Mouse (Mus musculus) ES-Bruce4 (cell line): ENCODE measurements around the gene Tmem212. TPM values are rescaled to one million over a fixed set of nuclear protein-coding genes. Genes with fewer than 3 reads are reported as not detected.

Source experiments
- H3K27ac ChIP-seq: 2 replicates; pipeline ENCODE4 v1.5.1; 2012; ENCODE audit warnings: low read length, inconsistent platforms; ENCODE audit not compliant: insufficient read depth
- H3K27me3 ChIP-seq: 2 replicates; pipeline ENCODE4 v1.6.1; 2012; ENCODE audit warnings: mild to moderate bottlenecking, low read length, inconsistent platforms; ENCODE audit not compliant: control insufficient read depth, poor library complexity, insufficient read depth, severe bottlenecking
- H3K36me3 ChIP-seq: 2 replicates; pipeline ENCODE4 v1.6.1; 2012; ENCODE audit warnings: inconsistent platforms, mild to moderate bottlenecking, low read length, moderate library complexity; ENCODE audit not compliant: control insufficient read depth, poor library complexity, insufficient read depth, severe bottlenecking
- H3K4me1 ChIP-seq: one replicate; pipeline ENCODE4 v1.8.1; 2011; ENCODE audit warnings: low read length; ENCODE audit not compliant: control insufficient read depth, insufficient read depth
- H3K4me3 ChIP-seq: 2 replicates; pipeline ENCODE4 v1.5.1; 2011; ENCODE audit warnings: low read depth, mild to moderate bottlenecking, low read length
- H3K9ac ChIP-seq: 2 replicates; pipeline ENCODE4 v1.6.1; 2012; ENCODE audit warnings: low read depth, mild to moderate bottlenecking, inconsistent platforms; ENCODE audit not compliant: poor library complexity, severe bottlenecking
- H3K9me3 ChIP-seq: replicated peaks from 2 replicates; pipeline ENCODE4 v1.6.1; 2012; ENCODE audit warnings: mild to moderate bottlenecking, low read length, inconsistent platforms; ENCODE audit not compliant: control insufficient read depth, poor library complexity, insufficient read depth, severe bottlenecking
- CTCF ChIP-seq: IDR thresholded peaks from one replicate; pipeline ENCODE4 v1.8.1; 2011; ENCODE audit warnings: low read depth, low read length
- EP300 ChIP-seq: IDR thresholded peaks from 2 replicates; pipeline ENCODE4 v1.6.1; 2011; ENCODE audit warnings: low read depth, low read length; ENCODE audit not compliant: insufficient read depth
- POLR2A ChIP-seq: IDR thresholded peaks from one replicate; pipeline ENCODE4 v1.8.1; 2011; ENCODE audit warnings: low read length; ENCODE audit not compliant: insufficient read depth
- polyA plus RNA-seq: library from polyadenylated mRNA; stranded (reverse); fragments of >200 nt; gene quantifications from 2 replicates; pipeline ENCODE4 v1.2.4, GENCODE M21; 2011; ENCODE audit warnings: low read depth; ENCODE audit not compliant: missing spikeins, insufficient read depth, insufficient read length

Gene Tmem212
- polyA plus RNA-seq, 1 experiment = not detected

GRCm38 (mm10) chr3:27871891-27872290 is 24.3 kb downstream of the Tmem212 start:
- H3K4me1 ChIP-seq = peaks cover 4% of the 10 kb centered on the region
- H3K27ac ChIP-seq = no peak overlapping the region
- no peaks in the 10 kb centered on the region for H3K27me3 ChIP-seq
- no peak overlapping the region for H3K9ac ChIP-seq
- H3K36me3 ChIP-seq = no peaks in the 10 kb centered on the region
- H3K4me3 ChIP-seq = no peak overlapping the region
- TF ChIP-seq EP300 (no peak), CTCF (no peak), POLR2A (no peak)
- no peaks in the 10 kb centered on the region for H3K9me3 ChIP-seq

DNA sequence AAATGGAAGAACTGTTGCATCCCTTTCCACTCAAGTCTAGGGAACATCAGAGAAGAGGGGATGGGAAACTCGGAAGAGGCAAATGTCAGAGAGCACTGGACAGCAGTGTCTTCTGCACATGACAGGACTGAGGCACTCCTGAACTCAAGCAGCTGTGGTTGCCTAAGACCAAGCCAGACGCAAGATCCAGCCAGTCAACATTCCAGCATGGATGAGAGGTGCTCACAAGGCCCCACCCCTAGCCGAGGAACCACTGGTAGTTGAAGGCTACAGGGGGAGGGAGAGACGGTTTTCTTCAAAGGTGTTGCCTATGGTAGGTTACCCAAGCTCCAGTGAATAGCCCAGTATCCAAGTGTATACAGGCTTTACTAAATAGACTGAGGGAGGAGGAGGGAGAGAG is 24.8 kb downstream of the Tmem212 start:
- Histone ChIP-seq H3K27ac (no peak overlapping the region), H3K9me3 (no peaks in the 10 kb centered on the region), H3K36me3 (no peaks in the 10 kb centered on the region), H3K9ac (no peak overlapping the region), H3K4me3 (no peak overlapping the region), H3K27me3 (no peaks in the 10 kb centered on the region), H3K4me1 (peaks cover 4% of the 10 kb centered on the region)
- TF ChIP-seq EP300 = no peak
- no peak for TF ChIP-seq CTCF

DNA sequence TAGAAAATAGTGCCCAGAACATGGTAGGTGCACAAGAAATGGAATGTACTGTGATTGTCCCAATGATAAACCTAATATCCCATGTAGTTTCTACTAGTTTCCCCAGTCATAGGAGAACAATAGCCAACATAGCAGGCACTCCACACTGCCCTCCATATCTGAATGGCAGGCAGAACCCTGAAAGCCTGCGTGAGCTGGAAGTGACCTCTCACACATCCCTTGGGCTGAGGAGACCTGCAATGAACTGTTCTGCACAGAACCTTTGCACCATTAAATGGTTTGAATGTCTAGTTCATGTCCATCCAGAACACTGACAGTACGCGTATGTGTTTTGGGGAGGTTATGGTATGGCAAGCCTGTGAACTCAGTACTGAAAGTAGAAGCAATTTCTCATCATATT is 27.5 kb downstream of the Tmem212 start:
- TF ChIP-seq POLR2A = no peak
- no peak for TF ChIP-seq CTCF
- no peak for TF ChIP-seq EP300

GRCm38 (mm10) chr3:27867731-27868130 is 28.4 kb downstream of the Tmem212 start:
- no peaks in the 10 kb centered on the region for H3K27me3 ChIP-seq
- no peaks in the 10 kb centered on the region for H3K9me3 ChIP-seq
- no peaks in the 10 kb centered on the region for H3K36me3 ChIP-seq
- H3K9ac ChIP-seq = no peak overlapping the region
- no peak overlapping the region for H3K27ac ChIP-seq
- no peak overlapping the region for H3K4me3 ChIP-seq
- H3K4me1 ChIP-seq = peaks cover 4% of the 10 kb centered on the region
- TF ChIP-seq POLR2A (no peak), CTCF (no peak), EP300 (no peak)

More for the DNA sequence above, 27.5 kb downstream of the Tmem212 start:
- no peaks in the 10 kb centered on the region for H3K27me3 ChIP-seq
- no peak overlapping the region for H3K4me3 ChIP-seq
- no peak overlapping the region for H3K27ac ChIP-seq
- peaks cover 4% of the 10 kb centered on the region for H3K4me1 ChIP-seq
- no peak overlapping the region for H3K9ac ChIP-seq
- no peaks in the 10 kb centered on the region for H3K36me3 ChIP-seq
- H3K9me3 ChIP-seq = no peaks in the 10 kb centered on the region

DNA sequence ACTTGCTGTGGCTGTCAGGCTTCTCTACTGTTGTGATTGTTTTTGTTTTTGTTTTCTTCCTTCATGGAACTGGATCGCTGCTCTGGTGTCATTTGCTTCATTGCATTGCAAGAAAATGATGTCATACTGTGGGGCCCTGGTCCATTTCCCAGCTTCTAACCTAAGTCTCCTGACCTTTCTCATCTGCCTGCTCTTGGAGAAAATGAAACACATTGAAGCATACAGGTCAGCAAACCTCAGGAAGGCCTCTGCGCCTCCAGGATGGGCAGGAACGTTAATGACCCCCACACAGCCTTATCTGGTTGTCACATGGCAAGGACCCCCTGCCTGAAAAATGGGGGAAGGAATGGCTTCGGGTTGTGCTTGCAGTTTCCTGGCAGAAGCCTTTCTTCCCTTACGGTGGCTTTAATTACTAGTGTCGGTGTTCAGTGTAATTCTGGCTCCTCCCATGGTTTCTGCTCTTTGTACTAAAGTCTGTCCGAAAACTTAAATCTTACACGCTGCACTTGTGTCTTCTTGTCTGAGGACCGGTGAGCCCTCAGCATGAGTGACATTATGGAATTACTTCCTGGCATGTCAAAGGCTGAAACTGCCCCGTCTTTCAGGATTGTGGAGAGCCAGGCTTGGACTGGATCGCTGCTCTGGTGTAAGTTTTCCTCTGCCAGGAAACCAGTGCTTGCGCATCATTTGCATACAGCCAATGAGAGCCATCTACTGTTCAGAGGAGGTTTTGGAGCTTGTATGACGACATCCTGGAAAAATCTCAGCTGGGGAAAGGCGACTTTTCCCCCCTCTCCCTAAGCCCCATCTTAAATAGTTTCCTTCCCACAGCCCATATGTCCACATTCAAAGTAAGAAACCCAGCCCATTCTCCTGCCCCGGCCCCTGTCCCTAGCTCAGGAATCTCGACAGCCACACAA is 33.1 kb downstream of the Tmem212 start:
- no peaks in the 10 kb centered on the region for H3K36me3 ChIP-seq
- H3K9me3 ChIP-seq = no peaks in the 10 kb centered on the region
- no peak overlapping the region for H3K27ac ChIP-seq
- peak overlapping the region; percentile 32; the same call in 1 of the 2 replicates for H3K9ac ChIP-seq
- no peak for TF ChIP-seq CTCF
- TF ChIP-seq POLR2A = peak; percentile 28
- no peaks in the 10 kb centered on the region for H3K4me1 ChIP-seq
- H3K27me3 ChIP-seq = no peaks in the 10 kb centered on the region
- H3K4me3 ChIP-seq = no peak overlapping the region

- H3K36me3 ChIP-seq = no peaks in the 10 kb centered on the region
- H3K4me3 ChIP-seq = no peak overlapping the region
- H3K9me3 ChIP-seq = no peaks in the 10 kb centered on the region
- H3K9ac ChIP-seq = no peak overlapping the region
- no peaks in the 10 kb centered on the region for H3K4me1 ChIP-seq
- no peak overlapping the region for H3K27ac ChIP-seq
- no peaks in the 10 kb centered on the region for H3K27me3 ChIP-seq
- TF ChIP-seq POLR2A (no peak), CTCF (no peak), EP300 (no peak)
Measured at GRCm38 (mm10) chr3:27861601-27862000, 34.6 kb downstream of the Tmem212 start.
